Mouse (Mus musculus): ENCODE results near the gene Ttc5. TPM values are rescaled to one million over a fixed set of nuclear protein-coding genes. Genes with fewer than 3 reads are reported as not detected.
"Not testable (repeated sequence)": the region's sequence is repeated elsewhere in the genome, so short reads cannot be mapped to it uniquely, and the experiment has no call there.

The Ttc5 gene
- polyA plus RNA-seq, 1 experiment: 13.5 TPM

- no peak overlapping the region for H3K27ac ChIP-seq (ENCODE audit: insufficient read depth, low read depth, low read length)
- 82% methylated on average over 2 of the region's 2 CpGs for WGBS
- peaks cover 70% of the 10 kb centered on the region for H3K36me3 ChIP-seq (ENCODE audit: control insufficient read depth, insufficient read depth, low read length)
- H3K4me1 ChIP-seq (ENCODE audit: control insufficient read depth, insufficient read depth, insufficient read length, low read length): no peaks in the 10 kb centered on the region
- TF ChIP-seq POLR2A (IDR thresholded peaks at IDR 0.05; ENCODE audit: low read depth, low read length): no peak
- no peak for TF ChIP-seq CTCF (IDR thresholded peaks at IDR 0.05; ENCODE audit: extremely low read depth, insufficient read length, insufficient replicate concordance, low read depth, low read length)
- no peak overlapping the region for H3K4me3 ChIP-seq (ENCODE audit: low read depth, low read length)
- no peaks in the 10 kb centered on the region for H3K27me3 ChIP-seq (ENCODE audit: control insufficient read depth, insufficient read depth, low read length)
Measured at GRCm38 (mm10) chr14:50771342-50771741, 14.0 kb downstream of the Ttc5 start.

GRCm38 (mm10) chr14:50765736-50766135 is 19.6 kb downstream of the Ttc5 start:
- WGBS: 96% methylated on average over 6 of the region's 6 CpGs
- no peaks in the 10 kb centered on the region for H3K27me3 ChIP-seq (ENCODE audit: control insufficient read depth, insufficient read depth, low read length)
- H3K4me1 ChIP-seq (ENCODE audit: control insufficient read depth, insufficient read depth, insufficient read length, low read length): no peaks in the 10 kb centered on the region
- TF ChIP-seq CTCF (IDR thresholded peaks at IDR 0.05; ENCODE audit: extremely low read depth, insufficient read length, insufficient replicate concordance, low read depth, low read length): no peak
- no peak for TF ChIP-seq POLR2A (IDR thresholded peaks at IDR 0.05; ENCODE audit: low read depth, low read length)
- no peak overlapping the region for H3K4me3 ChIP-seq (ENCODE audit: low read depth, low read length)
- peaks cover 43% of the 10 kb centered on the region for H3K36me3 ChIP-seq (ENCODE audit: control insufficient read depth, insufficient read depth, low read length)
- H3K27ac ChIP-seq (ENCODE audit: insufficient read depth, low read depth, low read length): no peak overlapping the region

GRCm38 (mm10) chr14:50758416-50759085 is 26.8 kb downstream of the Ttc5 start:
- H3K4me3 ChIP-seq (ENCODE audit: low read depth, low read length): no peak overlapping the region
- H3K36me3 ChIP-seq (ENCODE audit: control insufficient read depth, insufficient read depth, low read length): no peaks in the 10 kb centered on the region
- no peaks in the 10 kb centered on the region for H3K27me3 ChIP-seq (ENCODE audit: control insufficient read depth, insufficient read depth, low read length)
- no peak overlapping the region for H3K27ac ChIP-seq (ENCODE audit: insufficient read depth, low read depth, low read length)
- TF ChIP-seq POLR2A (IDR thresholded peaks at IDR 0.05; ENCODE audit: low read depth, low read length) (no peak), CTCF (IDR thresholded peaks at IDR 0.05; ENCODE audit: extremely low read depth, insufficient read length, insufficient replicate concordance, low read depth, low read length) (no peak)
- 70% methylated on average over 5 of the region's 5 CpGs for WGBS
- no peaks in the 10 kb centered on the region for H3K4me1 ChIP-seq (ENCODE audit: control insufficient read depth, insufficient read depth, insufficient read length, low read length)

- Histone ChIP-seq H3K4me1 (ENCODE audit: control insufficient read depth, insufficient read depth, insufficient read length, low read length) (no peaks in the 10 kb centered on the region), H3K36me3 (ENCODE audit: control insufficient read depth, insufficient read depth, low read length) (no peaks in the 10 kb centered on the region), H3K27ac (ENCODE audit: insufficient read depth, low read depth, low read length) (no peak within 1 kb of the TSS), H3K4me3 (ENCODE audit: low read depth, low read length) (no peak within 1 kb of the TSS), H3K27me3 (ENCODE audit: control insufficient read depth, insufficient read depth, low read length) (no peaks in the 10 kb centered on the region)
- TF ChIP-seq POLR2A (IDR thresholded peaks at IDR 0.05; ENCODE audit: low read depth, low read length): no peak
- no peak for TF ChIP-seq CTCF (IDR thresholded peaks at IDR 0.05; ENCODE audit: extremely low read depth, insufficient read length, insufficient replicate concordance, low read depth, low read length)
Measured at GRCm38 (mm10) chr14:50744994-50745393, 40.3 kb downstream of the Ttc5 start, which contains the start of gene Olfr749. Olfr749 (minus strand) TSS chr14:50745094.

GRCm38 (mm10) chr14:50741584-50741983 is 43.7 kb downstream of the Ttc5 start:
- WGBS: 18% methylated on average over 2 of the region's 2 CpGs
- Histone ChIP-seq H3K36me3 (ENCODE audit: control insufficient read depth, insufficient read depth, low read length) (no peaks in the 10 kb centered on the region), H3K4me3 (ENCODE audit: low read depth, low read length) (no peak overlapping the region), H3K4me1 (ENCODE audit: control insufficient read depth, insufficient read depth, insufficient read length, low read length) (no peaks in the 10 kb centered on the region), H3K27me3 (ENCODE audit: control insufficient read depth, insufficient read depth, low read length) (no peaks in the 10 kb centered on the region), H3K27ac (ENCODE audit: insufficient read depth, low read depth, low read length) (no peak overlapping the region)
- TF ChIP-seq CTCF (IDR thresholded peaks at IDR 0.05; ENCODE audit: extremely low read depth, insufficient read length, insufficient replicate concordance, low read depth, low read length) (no peak), POLR2A (IDR thresholded peaks at IDR 0.05; ENCODE audit: low read depth, low read length) (no peak)

GRCm38 (mm10) chr14:50740334-50740733 is 45.0 kb downstream of the Ttc5 start:
- WGBS: 74% methylated on average over 2 of the region's 2 CpGs
- no peaks in the 10 kb centered on the region for H3K36me3 ChIP-seq (ENCODE audit: control insufficient read depth, insufficient read depth, low read length)
- TF ChIP-seq CTCF (IDR thresholded peaks at IDR 0.05; ENCODE audit: extremely low read depth, insufficient read length, insufficient replicate concordance, low read depth, low read length): no peak
- no peak for TF ChIP-seq POLR2A (IDR thresholded peaks at IDR 0.05; ENCODE audit: low read depth, low read length)
- no peak overlapping the region for H3K4me3 ChIP-seq (ENCODE audit: low read depth, low read length)
- H3K27me3 ChIP-seq (ENCODE audit: control insufficient read depth, insufficient read depth, low read length): no peaks in the 10 kb centered on the region
- no peak overlapping the region for H3K27ac ChIP-seq (ENCODE audit: insufficient read depth, low read depth, low read length)
- H3K4me1 ChIP-seq (ENCODE audit: control insufficient read depth, insufficient read depth, insufficient read length, low read length): no peaks in the 10 kb centered on the region

- not testable (repeated sequence) for H3K36me3 ChIP-seq (ENCODE audit: control insufficient read depth, insufficient read depth, low read length); H3K4me1 ChIP-seq (ENCODE audit: control insufficient read depth, insufficient read depth, insufficient read length, low read length); H3K4me3 ChIP-seq (ENCODE audit: low read depth, low read length); H3K27ac ChIP-seq (ENCODE audit: insufficient read depth, low read depth, low read length); H3K27me3 ChIP-seq (ENCODE audit: control insufficient read depth, insufficient read depth, low read length)
- WGBS: 89% methylated on average over 3 of the region's 4 CpGs
Measured at GRCm38 (mm10) chr14:50722371-50722770, 62.9 kb downstream of the Ttc5 start.

- H3K4me3 ChIP-seq (ENCODE audit: low read depth, low read length); H3K4me1 ChIP-seq (ENCODE audit: control insufficient read depth, insufficient read depth, insufficient read length, low read length): not testable (repeated sequence)
- 88% methylated on average over 15 of the region's 15 CpGs for WGBS
Measured at GRCm38 (mm10) chr14:50719875-50720274, 65.4 kb downstream of the Ttc5 start.

More at GRCm38 (mm10) chr14:50719875-50720274, 65.4 kb downstream of the Ttc5 start:
- not testable (repeated sequence) for H3K27ac ChIP-seq (ENCODE audit: insufficient read depth, low read depth, low read length); H3K27me3 ChIP-seq (ENCODE audit: control insufficient read depth, insufficient read depth, low read length); H3K36me3 ChIP-seq (ENCODE audit: control insufficient read depth, insufficient read depth, low read length)

Other genes with a start within 250 kb of the Ttc5 start
- not detected in 2 replicates for gene Olfr744, start 170.6 kb downstream of the Ttc5 start, polyA plus RNA-seq (2012; rRNA removed)
- gene Olfr745, start 146.1 kb downstream of the Ttc5 start, polyA plus RNA-seq (2012; rRNA removed): not detected in 2 replicates
- gene Olfr746, start 138.4 kb downstream of the Ttc5 start, polyA plus RNA-seq (2012; rRNA removed): not detected in 2 replicates
- not detected in 2 replicates for gene Olfr747, start 92.3 kb downstream of the Ttc5 start, polyA plus RNA-seq (2012; rRNA removed)
- gene Olfr748, start 78.1 kb downstream of the Ttc5 start, polyA plus RNA-seq (2012; rRNA removed): not detected in 2 replicates
- gene Olfr749, start 40.4 kb downstream of the Ttc5 start, polyA plus RNA-seq (2012; rRNA removed): not detected in 2 replicates
- gene Ccnb1ip1, start 22.2 kb upstream of the Ttc5 start, polyA plus RNA-seq (2012; rRNA removed): not detected in 2 replicates
- 2.9 and 5.8 TPM in 2 replicates for gene Parp2, start 22.3 kb upstream of the Ttc5 start, polyA plus RNA-seq (2012; rRNA removed)
- gene Tep1, start 85.0 kb upstream of the Ttc5 start, polyA plus RNA-seq (2012; rRNA removed): 48.1 and 105 TPM in 2 replicates
- 0.29 and 1.7 TPM in 2 replicates for gene Klhl33, start 112.0 kb upstream of the Ttc5 start, polyA plus RNA-seq (2012; rRNA removed)
- 65.0 and 97.3 TPM in 2 replicates for gene Osgep, start 139.4 kb upstream of the Ttc5 start, polyA plus RNA-seq (2012; rRNA removed)
- gene Apex1, start 139.4 kb upstream of the Ttc5 start, polyA plus RNA-seq (2012; rRNA removed): 9.6 and 20.0 TPM in 2 replicates
- 50.9 and 93.1 TPM in 2 replicates for gene Pip4p1, start 145.3 kb upstream of the Ttc5 start, polyA plus RNA-seq (2012; rRNA removed)
- 59.2 and 116 TPM in 2 replicates for gene Pnp, start 145.6 kb upstream of the Ttc5 start, polyA plus RNA-seq (2012; rRNA removed)
- gene Gm49342, start 159.0 kb upstream of the Ttc5 start, polyA plus RNA-seq (2012; rRNA removed): not detected in 2 replicates
- 63.7 and 87.2 TPM in 2 replicates for gene Pnp2, start 170.5 kb upstream of the Ttc5 start, polyA plus RNA-seq (2012; rRNA removed)
- gene Rnase10, start 222.2 kb upstream of the Ttc5 start, polyA plus RNA-seq (2012; rRNA removed): not detected in 2 replicates

Data from small intestine, adult 2 months (tissue).